Mouse (Mus musculus) urinary bladder, postnatal 0 days (tissue): Measurements from ENCODE around the gene Sphk1. TPM values are rescaled to one million over a fixed set of nuclear protein-coding genes. Genes with fewer than 3 reads are reported as not detected.

Source experiments
- polyA plus RNA-seq: library from polyadenylated mRNA; unstranded; fragments of >200 nt; fragmentation: Nextera tagmentation; extraction: Ambion mirVana; gene quantifications from 2 replicates; pipeline ENCODE4 v1.2.1, GENCODE M21; 2015

Gene Sphk1
- polyA plus RNA-seq: 11.5 and 12.1 TPM in 2 replicates

GRCm38 (mm10) chr11:116530187-116531147 lies at the start of gene Sphk1:
Sphk1 (plus strand) TSS chr11:116530925.

GRCm38 (mm10) chr11:116493795-116494252 lies 36.9 kb upstream of the Sphk1 start, which contains the start of gene Prpsap1:
Prpsap1 (minus strand) TSS chr11:116494202.

DNA sequence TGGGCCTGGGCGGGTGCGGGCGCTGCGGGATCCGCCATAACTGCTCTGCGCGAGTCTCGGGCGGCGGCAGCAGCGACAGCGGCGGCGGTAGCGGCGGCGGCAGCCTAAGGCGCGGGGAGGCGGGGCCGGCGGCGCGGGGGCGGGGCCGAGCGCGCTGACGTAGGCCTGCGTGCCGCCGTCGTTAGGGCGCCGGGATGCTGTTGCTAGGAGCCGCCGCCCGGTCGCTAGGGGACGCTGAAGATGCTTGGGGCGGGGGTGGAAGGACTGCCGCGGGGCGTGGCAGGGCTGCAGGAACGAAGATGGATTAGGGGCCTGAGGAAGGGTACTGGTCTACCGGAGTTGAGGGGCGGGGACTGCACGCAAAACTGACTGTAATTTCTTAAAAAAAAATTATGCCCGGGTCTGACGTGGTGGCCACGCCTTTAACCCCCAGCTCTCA lies 50.7 kb downstream of the Sphk1 start, which contains the start of gene Ube2o:
TSS of gene Ube2o (minus strand) at position 72 of the 439 bp plus-strand sequence.

Other genes with a start within 250 kb of the Sphk1 start
- gene Galr2, start 250.0 kb upstream of the Sphk1 start, polyA plus RNA-seq: 3.9 and 4.6 TPM in 2 replicates
- 43.7 and 51.1 TPM in 2 replicates for gene Exoc7, start 223.7 kb upstream of the Sphk1 start, polyA plus RNA-seq
- 0.19 and 0.45 TPM in 2 replicates for gene Foxj1, start 195.5 kb upstream of the Sphk1 start, polyA plus RNA-seq
- 3.8 and 5.7 TPM in 2 replicates for gene Rnf157, start 117.9 kb upstream of the Sphk1 start, polyA plus RNA-seq
- gene Ubald2, start 96.8 kb upstream of the Sphk1 start, polyA plus RNA-seq: 28.5 and 29.0 TPM in 2 replicates
- gene Qrich2, start 64.7 kb upstream of the Sphk1 start, polyA plus RNA-seq: 0.15 TPM in 1 of 2 replicates, not detected in the other
- gene Prpsap1, start 36.7 kb upstream of the Sphk1 start, polyA plus RNA-seq: 104 and 124 TPM in 2 replicates
- gene Ube2o, start 50.5 kb downstream of the Sphk1 start, polyA plus RNA-seq: 7.0 and 8.3 TPM in 2 replicates
- gene Aanat, start 55.5 kb downstream of the Sphk1 start, polyA plus RNA-seq: not detected in 2 replicates
- 3.3 and 6.2 TPM in 2 replicates for gene Rhbdf2, start 96.1 kb downstream of the Sphk1 start, polyA plus RNA-seq
- gene Prcd, start 122.6 kb downstream of the Sphk1 start, polyA plus RNA-seq: 2.0 and 2.1 TPM in 2 replicates
- 83.3 and 84.4 TPM in 2 replicates for gene Cygb, start 123.4 kb downstream of the Sphk1 start, polyA plus RNA-seq
- not detected in 2 replicates for gene St6galnac1, start 244.6 kb downstream of the Sphk1 start, polyA plus RNA-seq